Mouse (Mus musculus): ENCODE measurements around the gene Gm49320. TPM values are rescaled to one million over a fixed set of nuclear protein-coding genes. Genes with fewer than 3 reads are reported as not detected.

Gene Gm49320
- polyA plus RNA-seq, 1 experiment from 2014 or later = 2.2 TPM

DNA sequence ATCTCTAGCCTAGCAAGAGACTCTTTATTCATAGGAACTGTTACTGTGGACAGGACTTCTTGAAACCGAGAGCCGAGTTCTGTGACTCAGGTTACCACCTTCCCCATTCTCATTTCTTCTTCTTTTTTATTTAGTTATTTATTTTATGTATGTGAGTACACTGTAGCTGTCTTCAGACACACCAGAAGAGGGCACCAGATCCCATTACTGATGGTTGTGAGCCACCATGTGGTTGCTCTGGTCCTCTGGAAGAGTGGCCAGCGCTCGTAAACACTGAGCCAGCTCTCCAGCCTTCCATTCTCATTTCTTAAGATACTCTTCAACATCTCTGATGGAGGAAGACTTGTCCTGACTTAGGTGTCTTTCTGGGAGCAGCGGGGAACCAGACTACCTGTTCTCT lies 54.1 kb downstream of the Gm49320 start:
- Histone ChIP-seq H3K4me1 (ENCODE audit: control insufficient read depth, insufficient read depth, low read length) (no peaks in the 10 kb centered on the region), H3K4me3 (ENCODE audit: low read length) (no peak overlapping the region), H3K9me3 (ENCODE audit: control insufficient read depth, low read length) (no peaks in the 10 kb centered on the region), H3K4me2 (replicated peaks; ENCODE audit: low read depth, low read length) (no peak overlapping the region), H3K9ac (ENCODE audit: low read depth, low read length) (no peak overlapping the region), H3K27ac (ENCODE audit: low read depth, low read length) (no peak overlapping the region), H3K36me3 (ENCODE audit: control insufficient read depth, insufficient read depth, low read length) (peaks cover 95% of the 10 kb centered on the region), H3K27me3 (ENCODE audit: control insufficient read depth, insufficient read depth, low read length) (no peaks in the 10 kb centered on the region)
- WGBS = 91% methylated on average over 5 of the region's 5 CpGs
- ATAC-seq (ENCODE audit: low FRiP score, low TSS enrichment) = no peak

DNA sequence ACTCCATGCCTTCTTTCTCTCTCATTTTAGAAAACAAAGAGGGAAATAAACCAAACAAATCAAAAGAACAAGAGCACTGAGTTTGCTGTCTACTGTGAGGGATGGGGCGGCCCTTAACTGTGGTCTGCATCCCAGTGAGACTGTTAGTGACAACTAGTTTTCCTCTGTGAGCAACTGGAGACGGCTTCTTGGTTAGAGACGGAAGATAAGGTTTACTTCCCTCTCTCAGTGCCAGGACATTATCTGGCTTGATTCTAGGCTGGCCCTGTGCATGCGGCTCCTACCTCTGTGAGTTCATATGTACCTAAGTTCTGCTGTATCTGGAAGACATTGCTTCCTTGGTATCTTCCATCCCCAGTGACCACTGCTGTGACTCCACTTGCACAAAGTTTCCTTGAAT lies 59.2 kb downstream of the Gm49320 start:
- H3K4me3 ChIP-seq (ENCODE audit: low read length) = no peak overlapping the region
- no peak for ATAC-seq (ENCODE audit: low FRiP score, low TSS enrichment)
- H3K27me3 ChIP-seq (ENCODE audit: control insufficient read depth, insufficient read depth, low read length) = no peaks in the 10 kb centered on the region
- 96% methylated on average over 4 of the region's 4 CpGs for whole genome bisulfite sequencing
- peaks cover 95% of the 10 kb centered on the region for H3K36me3 ChIP-seq (ENCODE audit: control insufficient read depth, insufficient read depth, low read length)
- no peak overlapping the region for H3K4me2 ChIP-seq (replicated peaks; ENCODE audit: low read depth, low read length)
- H3K9me3 ChIP-seq (ENCODE audit: control insufficient read depth, low read length) = no peaks in the 10 kb centered on the region
- H3K4me1 ChIP-seq (ENCODE audit: control insufficient read depth, insufficient read depth, low read length) = no peaks in the 10 kb centered on the region
- no peak overlapping the region for H3K27ac ChIP-seq (ENCODE audit: low read depth, low read length)
- no peak overlapping the region for H3K9ac ChIP-seq (ENCODE audit: low read depth, low read length)

Other genes starting within 250 kb of the Gm49320 start
- gene Cd209f, start 133.0 kb upstream of the Gm49320 start, polyA plus RNA-seq (2014; fragmentation: Nextera tagmentation; extraction: Ambion mirVana) = not detected in 2 replicates
- not detected in 2 replicates for gene Cd209g, start 104.8 kb upstream of the Gm49320 start, polyA plus RNA-seq (2014; fragmentation: Nextera tagmentation; extraction: Ambion mirVana)
- 12.8 and 18.3 TPM in 2 replicates for gene Evi5l, start 72.3 kb upstream of the Gm49320 start, polyA plus RNA-seq (2014; fragmentation: Nextera tagmentation; extraction: Ambion mirVana)
- gene Prr36, start 21.4 kb upstream of the Gm49320 start, polyA plus RNA-seq (2014; fragmentation: Nextera tagmentation; extraction: Ambion mirVana) = 3.8 and 7.1 TPM in 2 replicates
- 0.41 and 0.43 TPM in 2 replicates for gene Lrrc8e, start 12.0 kb upstream of the Gm49320 start, polyA plus RNA-seq (2014; fragmentation: Nextera tagmentation; extraction: Ambion mirVana)
- 22.6 and 24.3 TPM in 2 replicates for gene Map2k7, start 125 bp upstream of the Gm49320 start, polyA plus RNA-seq (2014; fragmentation: Nextera tagmentation; extraction: Ambion mirVana)
- gene Tgfbr3l, start 9.3 kb downstream of the Gm49320 start, polyA plus RNA-seq (2014; fragmentation: Nextera tagmentation; extraction: Ambion mirVana) = 4.7 and 5.9 TPM in 2 replicates
- 61.9 and 63.6 TPM in 2 replicates for gene Snapc2, start 14.2 kb downstream of the Gm49320 start, polyA plus RNA-seq (2014; fragmentation: Nextera tagmentation; extraction: Ambion mirVana)
- gene Ctxn1, start 20.4 kb downstream of the Gm49320 start, polyA plus RNA-seq (2014; fragmentation: Nextera tagmentation; extraction: Ambion mirVana) = 86.1 and 93.1 TPM in 2 replicates
- 75.7 and 81.2 TPM in 2 replicates for gene Timm44, start 37.0 kb downstream of the Gm49320 start, polyA plus RNA-seq (2014; fragmentation: Nextera tagmentation; extraction: Ambion mirVana)
- gene Ccl25, start 86.3 kb downstream of the Gm49320 start, polyA plus RNA-seq (2014; fragmentation: Nextera tagmentation; extraction: Ambion mirVana) = 14.7 and 17.2 TPM in 2 replicates
- 201 and 312 TPM in 2 replicates for gene Elavl1, start 86.5 kb downstream of the Gm49320 start, polyA plus RNA-seq (2014; fragmentation: Nextera tagmentation; extraction: Ambion mirVana)

Measured in kidney, embryonic 14.5 days (tissue).